Mouse (Mus musculus) heart, adult 2 months (tissue): ENCODE measurements around the gene Dok1.

Experiments
- CTCF ChIP-seq: fragments of 200-600 bp; IDR thresholded peaks from 2 replicates; pipeline ENCODE4 v1.8.1; 2022; ENCODE audit warnings: antibody characterized with exemption, mild to moderate bottlenecking, moderate library complexity
- EP300 ChIP-seq: fragments of 200-500 bp; IDR thresholded peaks from 2 replicates; pipeline ENCODE4 v1.6.1; 2011; ENCODE audit warnings: low read depth, low read length, control low read depth; ENCODE audit not compliant: insufficient read depth
- POLR2A ChIP-seq: fragments of 200-500 bp; IDR thresholded peaks from 2 replicates; pipeline ENCODE4 v1.6.1; 2011; ENCODE audit warnings: mild to moderate bottlenecking, low read depth, low read length, control low read depth; ENCODE audit not compliant: insufficient read depth

GRCm38 (mm10) chr6:83070247-83070310, 36.8 kb upstream of the Dok1 start, which contains the start of gene Tlx2:
- TF ChIP-seq CTCF (no peak), POLR2A (no peak), EP300 (no peak)
